Mouse (Mus musculus) MEL (cell line): ENCODE data around the gene Gga3. TPM values are rescaled to one million over a fixed set of nuclear protein-coding genes. Genes with fewer than 3 reads are reported as not detected.

Source experiments
- DNase-seq: peaks from one replicate; pipeline ENCODE4 v3.0.0; 2011; ENCODE audit warnings: low read depth, low spot score
- H3K27ac ChIP-seq: 2 replicates; pipeline ENCODE4 v1.5.1; 2012; ENCODE audit warnings: low read depth, mild to moderate bottlenecking, control low read depth, low read length, moderate library complexity; ENCODE audit not compliant: control insufficient read depth
- H3K27me3 ChIP-seq, 2 experiments: fragments of 150-350 bp in 1 of 2; sonication (generic) in 1 of 2; 2 replicates each; pipeline ENCODE4 v1.6.1; 2012; ENCODE audit warnings: low read length in 2 of 2, mild to moderate bottlenecking in 2 of 2, improper control_type of control experiment in 1 of 2, moderate library complexity in 1 of 2; ENCODE audit not compliant: insufficient read depth in 2 of 2, control insufficient read depth in 1 of 2
- H3K36me3 ChIP-seq, 2 experiments: 2 replicates each; pipeline ENCODE4 v1.6.1; 2012 to 2014; ENCODE audit warnings: low read length in 2 of 2, improper control_type of control experiment in 1 of 2, inconsistent platforms in 1 of 2, mild to moderate bottlenecking in 1 of 2; ENCODE audit not compliant: insufficient read depth in 2 of 2, control insufficient read depth in 1 of 2
- H3K4me1 ChIP-seq, 2 experiments: fragments of 150-350 bp in 1 of 2; sonication (generic) in 1 of 2; 2 replicates each; pipeline ENCODE4 v1.6.1; 2012; ENCODE audit warnings: low read length in 2 of 2, improper control_type of control experiment in 1 of 2, mild to moderate bottlenecking in 1 of 2; ENCODE audit not compliant: insufficient read depth in 2 of 2, control insufficient read depth in 1 of 2
- H3K4me3 ChIP-seq, 2 experiments: fragments of 150-350 bp in 1 of 2; sonication (generic) in 1 of 2; 2 replicates each; pipeline ENCODE4 v1.5.1; 2012; ENCODE audit warnings: low read depth in 2 of 2, low read length in 2 of 2, mild to moderate bottlenecking in 2 of 2, moderate library complexity in 2 of 2, control low read depth in 1 of 2, improper control_type of control experiment in 1 of 2; ENCODE audit not compliant: control insufficient read depth in 1 of 2, insufficient read depth in 1 of 2
- H3K79me2 ChIP-seq: 2 replicates; pipeline ENCODE4 v1.6.1; 2012; ENCODE audit warnings: mild to moderate bottlenecking, low read length, moderate library complexity; ENCODE audit not compliant: control insufficient read depth, poor library complexity, insufficient read depth
- H3K9ac ChIP-seq: 2 replicates; pipeline ENCODE4 v1.6.1; 2012; ENCODE audit warnings: low read depth, mild to moderate bottlenecking, control low read depth, low read length, moderate library complexity; ENCODE audit not compliant: control insufficient read depth, poor library complexity, severe bottlenecking
- H3K9me3 ChIP-seq: fragments of 150-350 bp; sonication (generic); replicated peaks from 2 replicates; pipeline ENCODE4 v1.6.1; 2012; ENCODE audit warnings: mild to moderate bottlenecking, low read length, improper control_type of control experiment, moderate library complexity; ENCODE audit not compliant: insufficient read depth
- BHLHE40 ChIP-seq: IDR thresholded peaks from 2 replicates; pipeline ENCODE4 v1.6.1; 2012; ENCODE audit warnings: low read depth, mild to moderate bottlenecking, inconsistent platforms, low read length, improper control_type of control experiment, borderline replicate concordance
- CHD1 ChIP-seq: IDR thresholded peaks from 2 replicates; pipeline ENCODE4 v1.6.1; 2012; ENCODE audit warnings: low read depth, mild to moderate bottlenecking, inconsistent platforms, low read length, improper control_type of control experiment
- CHD2 ChIP-seq: IDR thresholded peaks from 2 replicates; pipeline ENCODE4 v1.6.1; 2011; ENCODE audit warnings: low read length, improper control_type of control experiment
- CTCF ChIP-seq, 3 experiments: IDR thresholded peaks in 2 of 3; conservative IDR thresholded peaks in 1 of 3; 2 replicates each; pipeline ENCODE4 v1.5.1; 2011 to 2012; ENCODE audit warnings: low read length in 3 of 3, low read depth in 2 of 3, mild to moderate bottlenecking in 2 of 3, improper control_type of control experiment in 1 of 3, inconsistent platforms in 1 of 3, mixed read lengths in 1 of 3, moderate library complexity in 1 of 3; ENCODE audit not compliant: control insufficient read depth in 1 of 3, insufficient read depth in 1 of 3, poor library complexity in 1 of 3, severe bottlenecking in 1 of 3
- E2F4 ChIP-seq: IDR thresholded peaks from 2 replicates; pipeline ENCODE4 v1.6.1; 2011; ENCODE audit warnings: low read depth, low read length, improper control_type of control experiment, borderline replicate concordance
- ELF1 ChIP-seq: IDR thresholded peaks from 2 replicates; pipeline ENCODE4 v1.6.1; 2014; ENCODE audit warnings: low read depth, mild to moderate bottlenecking, inconsistent platforms, low read length, improper control_type of control experiment, moderate library complexity
- EP300 ChIP-seq, 2 experiments: IDR thresholded peaks; 2 replicates each; pipeline ENCODE4 v1.6.1; 2011; ENCODE audit warnings: improper control_type of control experiment in 2 of 2, low read length in 2 of 2, low read depth in 1 of 2, mild to moderate bottlenecking in 1 of 2
- ETS1 ChIP-seq: IDR thresholded peaks from 2 replicates; pipeline ENCODE4 v1.6.1; 2012; ENCODE audit warnings: low read depth, mild to moderate bottlenecking, inconsistent platforms, low read length, improper control_type of control experiment, moderate library complexity
- GABPA ChIP-seq: IDR thresholded peaks from 2 replicates; pipeline ENCODE4 v1.6.1; 2012; ENCODE audit warnings: low read depth, mild to moderate bottlenecking, inconsistent platforms, low read length, improper control_type of control experiment, moderate library complexity
- HCFC1 ChIP-seq: IDR thresholded peaks from 2 replicates; pipeline ENCODE4 v1.6.1; 2012; ENCODE audit warnings: low read depth, mild to moderate bottlenecking, inconsistent platforms, low read length, improper control_type of control experiment, moderate library complexity
- JUND ChIP-seq: IDR thresholded peaks from 2 replicates; pipeline ENCODE4 v1.6.1; 2011; ENCODE audit warnings: low read depth, mild to moderate bottlenecking, improper control_type of control experiment, low read length
- KAT2A ChIP-seq: conservative IDR thresholded peaks from 2 replicates; pipeline ENCODE4 v1.6.1; 2012; ENCODE audit warnings: low read depth, low read length, improper control_type of control experiment, inconsistent platforms
- MAFK ChIP-seq: IDR thresholded peaks from 2 replicates; pipeline ENCODE4 v1.6.1; 2011; ENCODE audit warnings: low read depth, mild to moderate bottlenecking, low read length, improper control_type of control experiment, borderline replicate concordance
- MAX ChIP-seq: IDR thresholded peaks from 2 replicates; pipeline ENCODE4 v1.6.1; 2011; ENCODE audit warnings: low read length, improper control_type of control experiment
- MEF2A ChIP-seq: IDR thresholded peaks from 2 replicates; pipeline ENCODE4 v1.6.1; 2014; ENCODE audit warnings: low read depth, mild to moderate bottlenecking, inconsistent platforms, low read length, improper control_type of control experiment; ENCODE audit not compliant: poor library complexity, insufficient replicate concordance, severe bottlenecking; ENCODE audit errors: extremely low read depth
- MXI1 ChIP-seq: IDR thresholded peaks from 2 replicates; pipeline ENCODE4 v1.6.1; 2011; ENCODE audit warnings: mild to moderate bottlenecking, low read depth, low read length, improper control_type of control experiment
- MYB ChIP-seq: IDR thresholded peaks from 2 replicates; pipeline ENCODE4 v1.6.1; 2011; ENCODE audit warnings: mild to moderate bottlenecking, low read depth, low read length, improper control_type of control experiment
- MYC ChIP-seq: IDR thresholded peaks from 2 replicates; pipeline ENCODE4 v1.6.1; 2011; ENCODE audit warnings: low read depth, mild to moderate bottlenecking, low read length, improper control_type of control experiment, moderate library complexity
- NELFE ChIP-seq: IDR thresholded peaks from 2 replicates; pipeline ENCODE4 v1.6.1; 2011; ENCODE audit warnings: low read depth, low read length, improper control_type of control experiment
- NRF1 ChIP-seq: IDR thresholded peaks from 2 replicates; pipeline ENCODE4 v1.6.1; 2014; ENCODE audit warnings: low read depth, mild to moderate bottlenecking, inconsistent platforms, low read length, improper control_type of control experiment, moderate library complexity; ENCODE audit not compliant: poor library complexity, insufficient read depth, severe bottlenecking
- POLR2A ChIP-seq, 2 experiments: IDR thresholded peaks; 2 replicates each; pipeline ENCODE4 v1.6.1; 2011 to 2012; ENCODE audit warnings: low read length in 2 of 2, mild to moderate bottlenecking in 2 of 2, control low read depth in 1 of 2, improper control_type of control experiment in 1 of 2, low read depth in 1 of 2, moderate library complexity in 1 of 2; ENCODE audit not compliant: control insufficient read depth in 1 of 2, insufficient read depth in 1 of 2, poor library complexity in 1 of 2
- POLR2AphosphoS2 ChIP-seq: IDR thresholded peaks from 2 replicates; pipeline ENCODE4 v1.6.1; 2011; ENCODE audit warnings: low read length, improper control_type of control experiment
- POLR2AphosphoS5 ChIP-seq: IDR thresholded peaks from 2 replicates; pipeline ENCODE4 v1.6.1; 2012; ENCODE audit warnings: low read depth, borderline replicate concordance, mild to moderate bottlenecking, inconsistent platforms, low read length, moderate library complexity, mixed read lengths
- RAD21 ChIP-seq: IDR thresholded peaks from 2 replicates; pipeline ENCODE4 v1.6.1; 2011; ENCODE audit warnings: mild to moderate bottlenecking, low read depth, low read length, improper control_type of control experiment
- RCOR1 ChIP-seq: IDR thresholded peaks from 2 replicates; pipeline ENCODE4 v1.6.1; 2012; ENCODE audit warnings: low read depth, mild to moderate bottlenecking, inconsistent platforms, low read length, improper control_type of control experiment
- SMC3 ChIP-seq: IDR thresholded peaks from 2 replicates; pipeline ENCODE4 v1.6.1; 2011; ENCODE audit warnings: low read depth, low read length, improper control_type of control experiment
- TAL1 ChIP-seq: IDR thresholded peaks from 2 replicates; pipeline ENCODE4 v1.6.1; 2012; ENCODE audit warnings: mild to moderate bottlenecking, inconsistent platforms, low read length, moderate library complexity, mixed read lengths
- TBP ChIP-seq: IDR thresholded peaks from 2 replicates; pipeline ENCODE4 v1.8.0; 2011; ENCODE audit warnings: low read depth, low read length, improper control_type of control experiment
- TCF12 ChIP-seq: IDR thresholded peaks from 2 replicates; pipeline ENCODE4 v1.6.1; 2014; ENCODE audit warnings: low read depth, mild to moderate bottlenecking, inconsistent platforms, low read length, improper control_type of control experiment, moderate library complexity
- UBTF ChIP-seq: IDR thresholded peaks from 2 replicates; pipeline ENCODE4 v1.6.1; 2012; ENCODE audit warnings: low read depth, mild to moderate bottlenecking, inconsistent platforms, low read length, improper control_type of control experiment, moderate library complexity, borderline replicate concordance; ENCODE audit not compliant: insufficient read depth
- USF1 ChIP-seq: IDR thresholded peaks from 2 replicates; pipeline ENCODE4 v1.6.1; 2014; ENCODE audit warnings: low read depth, mild to moderate bottlenecking, inconsistent platforms, low read length, improper control_type of control experiment, moderate library complexity
- USF2 ChIP-seq, 2 experiments: IDR thresholded peaks; 2 replicates each; pipeline ENCODE4 v1.6.1; 2011 to 2012; ENCODE audit warnings: improper control_type of control experiment in 2 of 2, low read length in 2 of 2, borderline replicate concordance in 1 of 2, inconsistent platforms in 1 of 2, low read depth in 1 of 2, mild to moderate bottlenecking in 1 of 2; ENCODE audit not compliant: insufficient read depth in 1 of 2
- ZKSCAN1 ChIP-seq: IDR thresholded peaks from 2 replicates; pipeline ENCODE4 v1.6.1; 2012; ENCODE audit warnings: low read depth, mild to moderate bottlenecking, inconsistent platforms, low read length, improper control_type of control experiment, moderate library complexity
- ZMIZ1 ChIP-seq: IDR thresholded peaks from 2 replicates; pipeline ENCODE4 v1.6.1; 2012; ENCODE audit warnings: low read depth, mild to moderate bottlenecking, inconsistent platforms, low read length, improper control_type of control experiment, moderate library complexity
- ZNF384 ChIP-seq: IDR thresholded peaks from 2 replicates; pipeline ENCODE4 v1.6.1; 2012; ENCODE audit warnings: low read depth, mild to moderate bottlenecking, inconsistent platforms, low read length, improper control_type of control experiment
- polyA plus RNA-seq, 2 experiments: library from polyadenylated mRNA; stranded (reverse) in 1 of 2; unstranded in 1 of 2; fragments of >175 nt in 1 of 2; fragments of >200 nt in 1 of 2; gene quantifications; 2 replicates each; pipeline versions ENCODE4 v1.2.1 to v1.2.4; 2012; ENCODE audit warnings: low replicate concordance in 2 of 2, low read depth in 1 of 2; ENCODE audit not compliant: insufficient read length in 2 of 2, insufficient read depth in 1 of 2, missing spikeins in 1 of 2
- total RNA-seq: library from RNA; depleted of rRNA; stranded (reverse); fragments of 300-350 nt; gene quantifications from 2 replicates; pipeline ENCODE4 v1.2.3, GENCODE M21; 2012

Gga3 gene
- total and polyA plus RNA-seq, 3 experiments, result 28.6 to 59.9 TPM; not detected in 1

DNA sequence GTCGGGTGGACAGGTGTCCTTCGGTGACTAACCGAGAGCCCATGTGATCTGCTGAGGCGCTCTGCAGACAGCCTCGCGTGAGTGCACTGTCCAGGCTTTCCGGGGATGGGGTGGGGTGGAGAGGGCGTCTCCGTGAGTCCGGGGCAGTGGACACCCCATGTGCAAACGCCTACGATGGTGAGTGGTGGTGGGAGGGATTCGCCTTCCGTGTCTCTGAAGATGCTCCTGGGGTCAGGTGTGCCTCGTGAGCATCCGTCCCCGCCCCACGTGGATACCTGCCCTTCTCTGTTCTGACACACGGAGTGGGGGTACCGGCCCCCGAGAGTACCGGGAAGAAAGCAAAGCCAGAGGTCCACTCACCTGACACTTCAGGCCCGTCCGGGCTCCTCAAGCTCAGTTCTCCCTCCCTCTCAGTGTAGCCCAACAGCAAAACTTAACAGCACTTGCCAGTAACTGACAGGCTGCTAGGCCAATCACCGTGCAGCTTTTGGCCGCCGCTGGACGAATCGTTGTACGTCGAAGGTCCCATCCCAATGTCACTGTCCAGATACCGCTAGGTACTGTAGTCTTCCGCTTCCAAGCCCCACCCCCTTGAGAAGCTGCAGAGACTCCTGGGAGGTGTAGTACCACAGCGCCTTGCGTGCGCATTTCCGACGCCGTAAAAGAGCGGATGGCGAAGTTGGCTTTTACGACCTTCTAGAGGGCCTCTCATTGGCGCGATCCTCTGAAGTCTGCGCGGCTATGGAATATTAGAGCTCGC is 24.0 kb upstream of the Gga3 start, which contains the start of gene Slc25a19:
Gene Slc25a19 (minus strand): TSS at position 591 of the 760 bp plus-strand sequence.
- Histone ChIP-seq H3K27ac (peak within 1 kb of the TSS; percentile 83), H3K27me3 (no peaks in the 10 kb centered on the region), H3K4me1 (peaks cover 6 to 29% of the 10 kb centered on the region in 2 experiments), H3K36me3 (peaks cover 4 to 9% of the 10 kb centered on the region in 2 experiments), H3K4me3 (peak within 1 kb of the TSS; percentile 82), H3K79me2 (peaks cover 21% of the 10 kb centered on the region), H3K9ac (peak within 1 kb of the TSS; percentile 75), H3K9me3 (no peaks in the 10 kb centered on the region)
- peak; percentile 100 for DNase-seq
- TF ChIP-seq ZNF384, result peak; percentile 72; the same call in 1 of the 2 replicates
- TF ChIP-seq BHLHE40, result no peak
- peak; percentile 56; the same call in 1 of the 2 replicates for TF ChIP-seq ETS1
- TF ChIP-seq CTCF (IDR thresholded peaks at IDR 0.05 in 2 of 3, conservative IDR thresholded peaks at IDR 0.05 in 1 of 3; ENCODE audit: control insufficient read depth in 1 of 3, insufficient read depth in 1 of 3, low read depth in 2 of 3, low read length in 3 of 3, poor library complexity in 1 of 3, severe bottlenecking in 1 of 3), result no peak
- TF ChIP-seq TCF12, result peak; percentile 73
- TF ChIP-seq NELFE, result peak; percentile 84
- peak; percentile 47; the same call in 1 of the 2 replicates for TF ChIP-seq MAX
- peak; percentile 97 for TF ChIP-seq ELF1
- TF ChIP-seq RAD21, result no peak
- peak; percentile 95 to 97 for TF ChIP-seq POLR2A (IDR thresholded peaks at IDR 0.05; ENCODE audit: control insufficient read depth in 1 of 2, insufficient read depth in 1 of 2, low read depth in 1 of 2, low read length in 2 of 2, poor library complexity in 1 of 2)
- peak in 1 of 2 experiments; percentile 19; a peak in 1 of 4 replicates for TF ChIP-seq EP300 (IDR thresholded peaks at IDR 0.05; ENCODE audit: low read depth in 1 of 2, low read length in 2 of 2)
- TF ChIP-seq CHD2, result peak; percentile 75
- peak; percentile 89 for TF ChIP-seq POLR2AphosphoS2
- no peak for TF ChIP-seq TAL1
- no peak for TF ChIP-seq MYB
- no peak for TF ChIP-seq CHD1
- TF ChIP-seq ZKSCAN1, result no peak
- peak; percentile 91 for TF ChIP-seq E2F4
- TF ChIP-seq GABPA, result no peak
- peak; percentile 61; the same call in 1 of the 2 replicates for TF ChIP-seq USF1
- TF ChIP-seq ZMIZ1, result peak; percentile 86
- TF ChIP-seq MYC, result peak; percentile 77
- peak; percentile 99 for TF ChIP-seq KAT2A
- no peak for TF ChIP-seq MAFK
- peak; percentile 100 for TF ChIP-seq HCFC1
- no peak for TF ChIP-seq MEF2A
- TF ChIP-seq NRF1, result peak; percentile 77
- TF ChIP-seq USF2 (IDR thresholded peaks at IDR 0.05; ENCODE audit: borderline replicate concordance in 1 of 2, insufficient read depth in 1 of 2, low read depth in 1 of 2, low read length in 2 of 2), result no peak
- no peak for TF ChIP-seq RCOR1
- TF ChIP-seq JUND, result no peak
- TF ChIP-seq UBTF, result no peak
- TF ChIP-seq TBP, result peak; percentile 92
- peak; percentile 85 for TF ChIP-seq MXI1
- no peak for TF ChIP-seq POLR2AphosphoS5
- TF ChIP-seq SMC3, result no peak
